Mouse (Mus musculus) T-helper 17 cell (primary cell): ENCODE results near the gene 1700013G24Rik.

ENCODE experiments used
- in situ Hi-C, 2 experiments: fragments of 300-600 bp; cut with MboI, MseI; formaldehyde crosslinking; loops; 1 replicate in 1 of 2; 2 replicates in 1 of 2; pipeline ENCODE4 v1.15.1; 2025; ENCODE audit warnings: high pct_unique_total_duplicates in 2 of 2

Gene 1700013G24Rik

DNA sequence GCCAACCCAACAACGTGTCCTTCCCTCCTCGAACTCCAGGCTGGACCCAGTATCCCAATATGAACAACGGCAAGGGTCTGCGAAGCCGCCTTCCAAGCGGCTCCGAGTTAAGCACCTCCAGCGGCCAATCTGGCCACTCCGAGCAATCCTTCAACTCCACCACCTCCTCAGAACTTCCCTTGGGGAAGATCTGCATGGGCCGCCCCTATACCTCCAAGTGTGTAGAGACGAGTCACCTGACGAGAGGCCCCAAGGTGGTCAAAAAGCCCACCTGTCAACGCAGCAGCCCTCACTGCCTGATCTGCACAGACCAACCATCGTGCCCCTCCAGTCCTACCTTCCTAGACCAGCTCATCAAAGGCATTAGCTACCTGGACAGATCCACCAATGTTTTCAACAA lies 1.5 kb downstream of the 1700013G24Rik start:
- in situ Hi-C loops: no loop called here

DNA sequence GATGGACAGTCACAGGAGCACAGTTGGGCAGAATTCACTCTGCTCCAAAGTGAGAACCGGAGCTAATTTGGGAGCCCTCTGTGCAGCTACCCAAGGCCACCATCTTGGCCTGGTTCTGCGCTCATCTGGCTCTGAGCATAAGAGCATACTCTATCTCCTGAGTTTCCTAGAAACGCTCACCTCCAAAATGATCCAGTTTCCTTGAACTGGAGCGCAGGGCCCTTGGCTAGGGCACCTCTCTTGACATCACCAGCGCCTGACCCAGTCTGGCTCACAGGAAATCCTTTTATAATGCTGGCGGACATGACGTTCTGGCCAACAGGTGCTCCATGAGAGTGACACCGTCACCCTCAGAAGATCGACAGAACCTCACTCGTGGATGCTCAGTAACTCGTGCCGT lies 3.5 kb downstream of the 1700013G24Rik start:
- in situ Hi-C loops: loop anchor here (5.0 kb wide), 2 partner anchors 81 to 86 kb away; no protein-coding TSS in a partner anchor

DNA sequence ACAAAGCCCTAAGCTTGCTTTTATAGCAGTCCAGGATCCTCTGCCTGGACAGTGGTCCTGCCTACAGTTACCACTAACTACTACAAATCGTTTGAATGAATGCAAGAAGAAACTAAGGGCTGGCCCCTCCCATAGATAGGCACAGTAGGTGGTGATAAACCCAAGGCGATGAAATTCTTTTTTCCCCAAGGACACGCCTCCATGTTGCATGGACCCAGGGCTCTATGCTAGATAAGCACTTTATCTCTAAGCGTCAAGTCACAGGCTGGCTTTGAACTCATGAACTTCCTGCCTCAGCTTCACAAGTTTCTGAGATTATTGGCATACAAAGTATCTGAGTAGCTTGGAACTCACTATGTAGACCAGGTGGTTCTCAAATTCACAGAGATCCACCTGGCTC lies 4.2 kb downstream of the 1700013G24Rik start:
- in situ Hi-C loops: loop anchor here (5.0 kb wide), 2 partner anchors 80 to 85 kb away; no protein-coding TSS in a partner anchor

DNA sequence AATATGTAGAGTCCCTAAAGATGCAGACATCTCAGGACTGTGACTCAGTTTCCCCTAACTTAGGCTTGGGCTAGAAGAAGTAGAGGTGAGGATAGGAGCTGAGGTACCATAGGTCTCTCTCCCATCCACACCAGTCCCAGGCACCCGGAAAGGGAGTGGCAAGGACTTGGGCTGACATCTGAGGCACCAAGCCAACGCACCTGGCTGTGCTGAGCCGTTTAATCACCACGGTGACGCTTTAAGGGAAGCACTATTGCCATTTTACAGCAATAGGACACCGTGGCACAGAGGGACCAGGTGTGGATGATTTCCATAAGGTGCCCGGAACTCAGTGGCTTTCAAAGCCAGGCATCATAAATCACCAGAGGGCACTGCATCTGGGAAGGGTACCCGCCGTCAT lies 5.2 kb downstream of the 1700013G24Rik start:
- in situ Hi-C loops: loop anchor here (5.0 kb wide), 2 partner anchors 79 to 84 kb away; no protein-coding TSS in a partner anchor

DNA sequence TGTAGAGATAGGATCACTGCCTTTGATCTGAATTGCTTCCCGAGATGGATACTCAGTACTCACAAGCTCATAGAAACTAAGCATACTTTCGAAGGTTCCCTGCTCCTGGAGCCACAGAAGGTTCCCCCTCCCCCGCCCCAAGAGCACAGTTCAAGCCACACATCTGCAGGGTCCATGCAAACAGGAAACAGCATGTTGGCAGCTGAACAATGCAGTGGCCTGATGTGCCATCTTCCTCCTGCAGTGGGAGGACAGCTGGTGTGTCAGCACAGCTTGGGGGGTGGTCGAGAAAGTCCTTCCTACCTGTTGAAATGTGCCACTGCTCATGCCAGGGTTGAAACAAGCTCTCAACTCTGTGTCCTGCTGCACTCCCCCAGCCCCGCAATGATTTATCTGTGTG lies 5.8 kb downstream of the 1700013G24Rik start:
- in situ Hi-C loops: loop anchor here (5.0 kb wide), 2 partner anchors 78 to 83 kb away; no protein-coding TSS in a partner anchor

DNA sequence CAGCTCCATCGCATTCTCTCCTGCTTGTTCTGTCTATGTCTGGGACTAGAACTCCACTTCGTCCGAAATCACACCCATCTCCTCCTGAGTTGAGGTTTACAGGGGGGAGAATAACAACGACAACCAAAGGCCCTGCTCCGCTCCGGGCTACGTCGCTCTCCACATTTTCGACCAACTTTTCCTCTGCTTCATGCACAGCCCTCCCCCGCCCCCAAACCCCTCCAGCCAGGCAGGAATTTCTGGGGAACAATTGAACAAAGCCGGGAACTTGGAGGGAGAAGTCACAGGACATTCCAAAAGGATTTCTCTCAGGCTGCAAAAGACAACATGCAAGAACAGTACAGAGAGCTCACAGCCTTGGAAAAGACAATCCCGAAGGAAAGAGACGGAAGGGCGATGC lies 7.6 kb downstream of the 1700013G24Rik start:
- in situ Hi-C loops: no loop called here

DNA sequence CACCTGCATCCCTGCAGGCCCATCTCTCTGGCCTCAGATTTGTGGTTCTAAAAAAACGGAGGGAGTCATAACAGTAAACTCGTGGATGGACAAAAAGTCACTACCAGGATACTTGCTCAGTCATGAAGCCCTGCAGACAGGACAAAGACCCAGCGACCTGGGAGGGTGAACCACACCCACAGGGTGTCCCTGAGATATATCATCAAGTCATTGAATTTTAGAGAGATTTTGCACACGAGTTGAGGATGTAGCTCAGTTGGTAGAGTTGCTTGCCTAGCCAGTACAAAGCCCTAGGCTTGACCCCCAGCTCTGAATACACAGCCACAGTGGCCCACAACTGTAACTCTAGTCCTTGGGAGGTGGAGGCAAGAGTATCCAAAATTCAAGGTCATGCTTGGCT lies 8.1 kb downstream of the 1700013G24Rik start:
- in situ Hi-C loops: no loop called here

DNA sequence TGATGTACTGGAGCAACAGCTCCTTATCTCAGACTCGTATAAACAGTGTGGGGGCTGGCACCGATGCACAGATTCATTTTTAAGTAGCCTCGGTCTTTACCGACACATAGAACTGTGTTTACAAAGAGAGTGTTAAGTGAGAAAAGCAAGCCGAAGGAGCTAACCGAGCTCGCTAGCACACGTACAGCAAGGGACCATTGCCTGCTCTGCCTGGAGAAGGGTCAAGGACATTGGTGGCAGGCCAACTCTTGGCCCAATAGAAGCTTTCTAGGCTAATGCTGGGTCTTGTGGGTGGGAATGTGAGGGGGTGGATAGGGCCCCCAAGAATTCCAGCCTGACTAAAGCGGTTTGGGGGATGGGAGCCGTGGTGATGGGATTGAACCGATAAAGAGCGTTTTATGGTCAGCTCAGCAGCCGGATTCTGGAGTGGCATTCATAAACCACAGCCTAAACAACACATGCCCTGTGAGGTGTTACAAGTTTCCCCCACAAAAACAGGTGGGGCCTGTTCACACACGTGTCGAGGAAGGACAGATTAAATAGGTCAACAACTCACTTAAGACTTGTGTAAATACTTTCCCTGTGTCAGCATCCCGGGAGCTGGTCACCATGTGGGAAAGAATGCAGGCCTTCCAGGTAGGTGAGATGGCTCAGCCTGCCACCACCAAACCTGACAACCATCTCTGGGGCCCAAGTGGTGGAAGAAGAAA lies 9.1 kb downstream of the 1700013G24Rik start:
- in situ Hi-C loops: no loop called here

DNA sequence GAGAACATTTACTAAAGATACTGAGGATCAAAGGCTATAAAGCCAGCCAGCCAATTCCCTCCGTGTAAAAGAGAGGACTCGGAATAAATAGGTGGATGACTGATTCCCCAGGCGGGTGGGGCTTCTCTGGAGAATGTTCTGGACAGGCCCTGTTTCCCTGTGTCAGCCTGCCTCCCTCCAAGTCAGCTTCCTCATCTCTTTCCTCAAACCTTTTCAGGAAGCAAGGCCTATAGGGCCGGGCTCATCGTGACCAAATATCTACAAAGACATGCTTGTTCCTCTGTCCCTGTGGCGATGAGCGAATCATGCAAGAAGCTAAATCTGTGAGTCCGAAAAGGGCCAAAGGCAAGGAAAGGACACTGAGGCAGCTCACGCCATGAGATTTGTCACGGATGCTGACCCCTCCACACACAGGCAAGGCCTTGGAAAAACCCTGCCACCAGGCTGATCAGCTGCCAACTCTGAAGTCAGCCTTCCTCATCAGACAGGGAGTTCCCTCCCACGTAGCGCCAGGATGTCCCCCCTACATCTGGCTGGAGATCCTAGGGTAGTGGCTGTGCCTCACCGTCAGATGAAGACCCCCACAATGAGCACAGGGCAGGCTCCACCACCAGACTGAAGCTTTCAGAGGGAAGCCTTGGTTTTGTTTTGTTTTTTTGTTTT lies 12.2 kb downstream of the 1700013G24Rik start:
- in situ Hi-C loops: no loop called here

DNA sequence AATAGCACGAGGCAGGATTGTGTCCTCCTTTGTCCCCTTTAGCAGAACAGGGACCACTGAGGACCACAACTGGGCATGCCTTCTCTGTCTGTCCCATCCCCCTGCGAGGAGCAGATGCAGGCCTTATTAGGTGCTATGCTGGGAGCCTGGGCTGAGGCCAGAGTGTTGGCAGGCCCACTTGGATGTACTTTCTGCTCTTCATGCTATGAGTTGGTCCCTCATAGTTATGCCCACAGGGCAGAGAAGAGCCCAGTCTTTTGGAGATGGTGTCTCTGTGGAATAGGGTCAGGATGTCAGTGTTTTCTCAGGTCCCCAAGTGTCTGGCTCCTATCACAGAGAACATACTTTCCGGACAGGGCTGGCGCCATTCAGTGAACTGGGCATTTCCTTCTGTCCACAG lies 13.9 kb downstream of the 1700013G24Rik start:
- in situ Hi-C loops: no loop called here

DNA sequence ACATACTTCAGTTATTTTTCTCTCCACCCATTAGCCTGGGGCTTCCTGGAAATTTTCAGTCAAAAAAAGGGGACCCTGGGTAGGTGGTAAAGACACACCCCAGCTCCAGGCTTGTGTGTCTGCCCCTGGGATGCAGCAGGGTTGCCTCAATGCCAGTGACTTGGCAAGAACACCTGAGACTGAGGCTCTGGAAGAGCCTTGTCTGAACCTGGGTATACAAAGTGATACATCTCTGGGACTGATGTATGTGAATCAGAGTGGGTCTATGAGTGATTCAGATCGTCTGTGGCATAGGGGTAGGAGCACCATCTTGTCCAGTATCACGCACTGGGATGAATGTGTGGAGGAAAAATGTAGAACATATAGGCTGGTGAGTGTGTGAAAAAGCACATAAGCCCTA lies 14.4 kb downstream of the 1700013G24Rik start:
- in situ Hi-C loops: no loop called here

DNA sequence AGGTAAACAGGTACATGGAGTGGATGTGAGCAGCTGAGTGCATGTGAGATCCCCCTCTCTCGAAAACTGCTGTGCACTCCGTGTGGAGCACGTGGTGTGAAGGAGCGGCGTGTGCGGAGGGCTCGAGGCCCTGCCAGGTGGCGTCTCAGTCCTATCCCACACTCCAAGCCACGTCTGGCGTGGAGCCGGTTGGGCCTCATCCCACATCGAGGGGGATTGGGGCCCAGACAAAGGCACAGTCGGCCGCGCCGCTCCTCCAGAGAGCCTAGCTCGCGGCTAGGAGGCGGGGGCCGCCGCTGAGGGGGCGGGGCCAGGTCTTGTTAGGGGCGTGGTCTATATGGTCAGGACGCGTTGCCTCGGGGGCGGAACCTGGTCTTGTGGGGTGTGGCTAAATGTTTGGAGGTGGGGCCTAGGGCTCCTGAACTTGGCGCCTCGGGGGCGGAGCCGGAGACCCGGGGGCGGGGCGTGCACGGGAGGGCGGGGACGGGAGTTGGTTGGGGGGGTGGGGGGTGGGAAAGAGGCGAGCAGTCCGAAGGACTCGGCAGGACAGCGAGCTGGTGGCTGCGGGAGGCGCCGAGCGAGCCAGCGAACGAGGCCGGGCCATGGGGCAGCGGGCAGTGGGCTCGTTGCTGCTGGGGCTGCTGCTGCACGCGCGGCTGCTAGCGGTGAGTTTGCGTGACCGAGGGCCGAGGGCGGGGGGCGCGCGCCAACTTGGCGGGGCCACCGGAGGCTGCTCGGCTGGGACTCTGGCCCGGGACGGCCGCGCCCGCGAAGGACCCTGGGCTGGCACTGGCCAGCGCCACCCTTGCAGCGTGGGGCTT lies 15.4 kb downstream of the 1700013G24Rik start, which contains the start of gene Hspg2:
TSS of gene Hspg2 (plus strand) at position 510 of the 821 bp plus-strand sequence.
- in situ Hi-C loops: no loop called here

DNA sequence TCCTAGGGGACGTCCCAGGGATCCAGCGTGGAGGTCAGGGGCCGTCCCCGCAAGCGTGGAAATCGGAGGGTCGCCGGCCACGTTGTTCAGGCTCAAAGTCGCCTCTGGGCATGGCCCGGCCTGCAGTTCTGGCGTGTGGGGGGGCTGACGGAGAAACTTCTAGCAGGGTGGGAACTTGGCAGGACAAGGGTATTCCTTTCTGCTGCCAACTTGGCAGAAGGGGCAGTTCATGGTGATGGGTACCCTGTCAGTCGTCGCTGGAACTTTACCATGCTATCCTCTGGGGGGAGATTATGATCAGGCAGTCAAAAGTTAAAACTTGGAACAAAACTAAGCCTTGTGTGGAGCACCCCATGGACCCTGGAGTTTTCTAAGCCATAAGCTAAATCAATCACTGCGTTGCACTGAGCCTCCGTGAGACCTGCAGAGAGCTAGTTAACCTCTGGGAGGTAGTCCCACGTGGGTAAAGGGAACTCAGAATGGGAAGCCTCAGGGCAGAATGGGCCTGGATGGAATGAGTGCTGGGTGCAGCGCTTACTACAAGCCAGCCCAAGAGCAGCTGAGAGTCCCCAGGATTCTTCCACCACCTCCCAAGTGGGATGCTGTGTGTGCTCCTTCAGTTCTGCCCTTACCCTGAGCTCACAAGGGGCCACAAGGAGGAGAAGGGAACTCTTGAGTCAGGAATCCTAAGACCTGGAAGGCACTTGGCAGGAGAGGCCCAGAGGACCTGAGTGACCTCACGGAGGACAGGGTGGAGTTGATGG lies 16.2 kb downstream of the 1700013G24Rik start:
- in situ Hi-C loops: no loop called here

DNA sequence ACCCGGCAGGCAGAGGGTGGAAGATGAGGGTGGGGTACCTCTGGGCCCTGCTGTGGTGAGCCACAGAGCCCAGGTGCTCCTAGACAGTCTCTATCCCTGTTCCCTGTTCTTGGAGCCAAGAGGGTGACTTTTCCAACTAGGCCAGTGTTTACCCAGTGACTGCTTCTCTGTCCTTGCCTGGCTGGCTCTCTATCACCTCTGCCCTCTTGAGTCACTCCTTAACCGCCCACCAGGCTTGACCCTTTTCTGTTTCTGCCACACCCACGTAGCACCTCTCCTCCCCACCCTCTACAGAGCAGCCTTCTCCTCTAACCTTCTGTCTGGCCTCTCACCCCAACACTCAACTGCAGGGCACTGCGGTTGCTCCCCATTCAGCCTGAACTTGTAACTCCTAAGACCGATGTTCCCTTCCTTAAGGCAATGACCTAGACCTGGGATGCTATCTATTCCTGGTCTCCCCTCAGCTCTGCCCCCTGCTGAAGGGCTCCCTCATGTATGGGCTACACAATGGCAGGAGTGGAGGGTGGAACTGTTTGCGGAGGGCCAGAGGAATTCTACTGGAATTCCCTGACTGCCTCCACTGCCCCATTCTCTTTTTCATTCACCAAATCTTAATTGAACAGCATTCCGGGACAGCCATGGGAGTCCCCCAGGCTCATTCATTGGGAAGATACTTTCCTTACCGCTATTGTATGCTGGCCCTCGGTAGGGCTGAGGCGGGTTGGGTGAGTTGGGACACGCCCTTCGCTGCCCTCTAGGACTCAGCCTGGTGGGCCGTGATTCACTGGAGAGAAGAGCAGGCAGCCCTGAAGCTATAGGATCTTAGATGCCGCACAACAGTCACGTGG lies 17.0 kb downstream of the 1700013G24Rik start:
- in situ Hi-C loops: no loop called here

DNA sequence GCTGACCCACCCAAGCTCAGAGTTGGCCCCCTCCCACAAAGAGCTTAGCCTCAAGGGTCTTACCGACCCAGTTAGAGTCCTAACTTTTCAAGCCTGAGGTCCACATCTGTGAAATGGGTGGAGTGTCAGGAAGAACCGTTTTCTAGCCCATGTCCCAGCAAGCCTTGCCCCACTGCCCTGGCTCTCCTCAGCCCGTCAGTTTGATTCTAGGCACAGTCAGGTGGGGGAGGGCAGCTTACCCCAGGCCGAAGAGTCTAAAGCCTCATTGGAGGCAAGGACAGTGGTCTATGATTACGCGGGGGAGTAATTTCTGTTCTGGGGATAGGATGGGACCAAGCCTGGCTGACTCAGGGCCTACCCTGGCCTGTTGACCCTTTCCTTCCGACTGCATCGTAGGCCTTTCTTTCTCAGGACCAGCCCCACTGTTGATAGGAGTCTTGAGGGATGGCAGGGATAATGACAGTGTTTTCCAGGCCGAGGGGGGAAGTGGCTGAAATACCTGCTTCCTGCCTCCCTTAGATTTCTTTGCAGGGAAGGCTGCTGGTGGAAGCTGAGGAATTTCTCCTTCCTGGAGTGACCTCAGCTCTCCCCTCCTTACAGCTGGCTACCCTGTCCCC lies 17.7 kb downstream of the 1700013G24Rik start:
- in situ Hi-C loops: no loop called here

DNA sequence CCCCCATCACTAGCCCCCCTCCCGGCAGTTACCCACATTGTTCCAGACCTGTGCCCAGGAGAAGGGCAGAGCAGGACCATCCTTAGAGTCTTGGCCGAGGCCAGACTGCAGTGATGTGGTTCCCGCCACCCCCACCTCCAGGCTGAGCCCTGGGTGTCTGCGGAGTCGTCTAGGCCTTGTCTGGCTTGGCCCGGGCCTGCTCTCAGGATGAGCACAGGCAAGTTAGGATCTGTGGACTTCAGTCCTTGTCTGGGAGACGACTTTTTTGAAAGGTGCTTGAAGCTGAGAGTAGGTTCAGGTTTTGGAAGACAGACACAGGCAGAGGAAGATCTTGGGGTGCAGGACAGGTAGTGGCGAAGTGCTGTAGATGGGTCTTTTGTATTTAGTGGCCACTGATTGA lies 18.2 kb downstream of the 1700013G24Rik start:
- in situ Hi-C loops: no loop called here

DNA sequence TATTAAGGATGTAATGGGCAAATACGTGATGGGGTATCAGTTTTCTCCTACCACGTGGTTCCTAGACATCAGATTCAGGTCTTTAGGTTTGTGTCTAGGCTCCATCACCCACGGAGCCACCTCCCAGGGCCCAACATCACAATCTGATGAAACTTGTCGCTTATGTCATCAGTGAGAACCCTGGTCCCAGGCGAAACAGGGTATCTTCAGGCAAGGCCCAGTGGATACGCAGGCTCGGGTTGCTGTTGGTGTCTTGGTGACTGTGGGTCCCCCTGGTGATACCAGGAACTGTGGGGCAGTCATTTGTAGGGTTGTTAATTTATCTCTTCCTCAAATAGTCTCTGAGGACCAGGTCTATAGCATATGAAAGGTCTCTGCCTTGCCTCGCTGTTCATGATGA lies 20.2 kb downstream of the 1700013G24Rik start:
- in situ Hi-C loops: no loop called here

DNA sequence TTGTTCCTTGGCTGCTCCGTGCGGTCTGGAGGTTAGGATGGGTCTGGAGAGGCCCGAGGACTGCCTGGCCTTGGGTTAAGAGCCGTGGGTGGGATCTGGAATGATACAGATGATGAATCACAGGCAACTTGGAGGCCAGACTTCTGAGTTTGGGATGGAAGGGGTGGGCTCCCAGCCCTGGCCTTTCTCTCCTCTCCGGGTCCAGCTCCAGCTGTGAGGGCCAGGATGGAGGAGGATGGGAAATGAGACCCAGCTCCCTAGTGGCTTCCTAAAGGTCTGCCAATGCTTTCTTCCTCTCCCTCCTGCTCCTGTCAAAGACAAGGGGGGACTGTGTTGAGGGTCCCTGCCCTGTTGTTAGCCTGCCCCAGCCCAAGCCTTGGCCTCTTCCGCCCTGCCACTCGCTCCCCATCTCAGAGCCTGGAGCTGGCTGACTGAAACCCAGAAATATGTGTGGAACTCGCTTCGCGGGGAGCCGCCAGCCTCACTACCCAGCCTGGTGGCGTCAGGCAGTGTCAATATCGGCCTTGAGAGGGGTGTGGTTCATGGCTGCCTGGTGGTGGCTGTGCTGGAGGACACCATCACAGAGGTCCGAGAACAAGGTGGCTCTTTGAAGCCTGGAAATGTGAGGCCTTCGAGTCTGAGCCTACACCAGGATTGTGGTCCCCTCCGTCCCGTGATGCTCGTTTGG lies 20.8 kb downstream of the 1700013G24Rik start:
- in situ Hi-C loops: no loop called here

DNA sequence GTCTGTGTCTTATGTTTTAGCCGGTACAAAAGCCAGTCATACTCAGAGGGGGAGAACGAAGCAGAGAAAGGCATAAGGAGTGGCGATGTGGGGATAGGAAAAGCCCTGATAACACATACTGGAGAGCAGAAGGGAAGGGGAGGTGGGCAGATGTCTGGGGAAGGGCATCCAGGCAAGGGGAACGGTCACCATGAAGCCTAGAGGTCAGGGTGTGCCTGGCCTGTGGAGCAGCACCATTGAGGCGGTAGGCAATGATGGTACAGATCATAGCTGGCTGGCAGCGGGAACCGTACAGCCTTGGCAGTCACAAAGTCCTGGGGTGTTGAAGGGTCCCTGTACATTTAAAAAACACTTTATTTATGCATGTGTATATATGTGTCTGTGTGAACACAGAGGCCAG lies 21.6 kb downstream of the 1700013G24Rik start:
- in situ Hi-C loops: no loop called here
